Mouse (Mus musculus): Measurements from ENCODE around the gene Ptprn.
A peak's percentile ranks its signal among the peaks of the same experiment; 100 is the strongest.
"Not testable (repeated sequence)": the region's sequence is repeated elsewhere in the genome, so short reads cannot be mapped to it uniquely, and the experiment has no call there.

Ptprn gene

DNA sequence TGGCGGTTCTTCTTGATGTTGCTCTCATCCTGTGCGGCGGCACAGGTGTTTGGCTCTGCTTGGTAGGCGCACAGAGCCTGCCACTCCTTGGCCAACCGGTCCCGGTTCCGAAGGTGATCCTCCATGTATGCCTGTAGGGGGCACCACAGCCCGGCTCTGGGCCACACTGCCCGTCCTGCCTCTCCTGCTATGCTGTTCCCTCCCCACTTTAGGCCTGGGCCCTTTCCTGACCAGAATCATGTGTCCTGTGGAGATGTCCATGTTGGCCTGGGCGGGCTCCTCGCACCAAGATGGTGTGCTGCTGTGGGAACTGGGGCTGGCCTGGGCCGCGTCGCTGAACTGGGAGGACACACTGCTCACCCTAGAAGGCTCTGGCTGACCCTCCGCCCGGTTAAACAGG is 11.3 kb downstream of the Ptprn start:
- peak; percentile 30 for DNase-seq (ENCODE audit: low read depth)

- peak; percentile 17 for DNase-seq (ENCODE audit: low read depth)
Measured at GRCm38 (mm10) chr1:75252308-75252707, 12.0 kb downstream of the Ptprn start.

GRCm38 (mm10) chr1:75251112-75251970 is 13.0 kb downstream of the Ptprn start:
- peak; percentile 94 for DNase-seq (ENCODE audit: low read depth)

- DNase-seq (ENCODE audit: low read depth) = no peak
Measured at GRCm38 (mm10) chr1:75250498-75250897, 13.8 kb downstream of the Ptprn start.

- peak; percentile 75 for DNase-seq (ENCODE audit: low read depth)
Measured at GRCm38 (mm10) chr1:75248041-75248772, 16.1 kb downstream of the Ptprn start.

DNA sequence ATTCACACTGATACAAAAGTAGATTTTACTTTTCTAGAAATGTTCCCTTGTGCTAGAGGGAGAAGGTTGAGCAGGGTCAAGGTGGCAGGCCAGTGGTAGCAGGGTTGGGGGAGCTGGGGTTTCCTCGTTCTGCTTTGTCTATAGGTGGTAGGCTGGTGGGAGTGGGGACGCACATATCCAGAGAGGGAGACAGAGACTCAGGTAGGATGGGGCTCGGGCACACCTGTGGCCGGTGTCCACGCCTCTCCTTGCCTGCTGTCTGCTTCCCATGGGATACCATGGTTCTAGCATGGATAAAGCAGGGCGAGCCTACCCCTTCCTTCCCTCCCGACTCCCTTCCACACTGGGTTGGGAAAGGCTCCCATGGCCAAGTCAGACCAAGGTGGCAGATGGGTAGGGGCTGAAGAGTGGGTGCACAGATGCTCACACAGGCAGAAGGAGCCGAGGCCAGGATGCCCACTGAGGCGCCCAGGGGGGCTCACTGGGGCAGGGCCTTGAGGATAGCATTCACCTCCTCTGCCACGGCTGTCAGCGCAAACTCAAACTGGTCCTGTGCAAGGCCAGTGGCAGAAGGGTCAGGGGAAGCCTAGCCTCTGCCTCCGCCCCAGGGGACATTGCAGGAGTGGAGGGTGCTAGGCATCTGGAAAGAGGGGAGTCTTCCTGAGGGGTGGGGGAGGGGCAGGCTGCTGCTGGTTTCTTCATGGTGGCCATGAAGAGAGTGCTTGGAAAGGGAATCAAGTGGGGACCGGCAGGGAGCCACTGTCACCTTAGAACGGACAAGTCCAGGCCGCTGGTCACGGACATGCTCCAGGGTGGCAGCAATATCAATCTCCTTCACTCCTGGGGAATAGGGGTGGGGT is 17.0 kb downstream of the Ptprn start:
- peak; percentile 7 for DNase-seq (ENCODE audit: low read depth)

DNA sequence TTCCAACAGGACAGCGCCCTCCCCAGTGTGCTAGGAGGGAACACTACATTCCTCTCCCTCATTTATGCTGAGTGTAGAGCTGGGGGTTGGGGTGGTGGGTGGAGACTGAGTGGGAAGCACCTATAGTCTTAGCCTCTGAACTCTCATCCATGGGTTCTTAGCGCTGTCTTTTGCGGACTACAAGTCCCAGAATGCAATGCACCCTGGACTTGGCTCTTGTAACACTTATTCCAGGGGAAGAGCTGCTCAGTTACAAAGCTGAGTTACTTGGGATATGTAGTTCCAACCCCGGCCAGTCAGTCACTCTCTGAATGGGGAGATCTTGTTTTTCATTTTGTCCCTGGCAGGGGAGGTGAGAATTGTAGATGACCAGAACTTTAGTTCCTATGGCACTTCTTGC is 19.5 kb downstream of the Ptprn start:
- peak; percentile 58 for DNase-seq (ENCODE audit: low read depth)

DNA sequence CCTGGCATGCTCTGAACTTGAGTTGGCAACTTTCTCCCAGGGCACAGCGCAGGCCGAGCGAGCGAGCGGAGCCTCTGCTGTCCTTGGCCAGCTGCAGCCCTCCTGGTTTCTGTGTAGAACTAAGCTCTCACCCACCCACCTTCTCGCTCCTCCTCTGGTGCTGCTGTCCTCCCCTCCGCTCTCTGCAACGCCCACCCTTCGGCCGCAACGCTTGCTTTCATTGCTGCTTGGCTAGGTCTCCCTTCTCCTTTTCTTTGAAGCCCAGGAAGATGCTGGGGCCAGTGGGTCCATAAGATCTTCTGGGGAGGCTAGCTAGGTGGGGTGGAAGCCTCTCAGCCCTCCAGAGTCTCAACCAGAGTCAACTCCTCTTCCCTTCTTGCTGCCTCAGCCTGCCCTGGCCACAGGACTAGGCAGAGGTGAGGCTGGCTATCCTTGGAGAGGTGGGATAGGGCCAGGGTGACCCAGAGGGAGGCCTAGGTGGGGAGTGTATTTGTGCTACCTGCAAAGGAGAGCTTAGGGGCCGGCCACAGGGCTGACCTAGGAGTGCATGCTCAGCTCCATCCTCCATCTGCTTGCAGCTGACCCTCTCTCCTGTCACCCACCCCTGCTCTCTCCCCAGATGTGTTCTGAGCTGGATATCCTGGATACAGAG is 20.0 kb downstream of the Ptprn start:
- no peak for DNase-seq (ENCODE audit: low read depth)

DNA sequence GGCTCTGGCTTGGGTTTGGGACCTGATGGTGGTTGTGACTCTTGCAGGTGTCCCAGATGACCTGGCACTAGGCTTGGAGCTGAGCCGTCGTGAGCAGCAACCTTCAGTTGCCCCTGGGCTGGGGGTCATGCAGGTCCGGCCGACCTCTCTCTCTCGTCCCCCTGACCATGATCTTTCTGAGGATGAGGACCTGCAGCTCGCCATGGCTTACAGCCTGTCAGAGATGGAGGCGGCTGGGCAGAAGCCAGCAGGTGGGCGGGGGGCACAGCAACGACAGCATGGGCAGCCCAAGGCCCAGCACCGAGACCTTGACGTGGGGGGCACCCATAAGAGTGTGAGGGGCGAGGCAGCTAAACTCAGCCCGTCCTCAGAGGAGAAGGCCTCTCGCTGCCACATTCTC is 20.9 kb downstream of the Ptprn start:
- no peak for DNase-seq (ENCODE audit: low read depth)

- peak; percentile 7 for DNase-seq (ENCODE audit: low read depth)
Measured at GRCm38 (mm10) chr1:75239591-75239990, 24.7 kb downstream of the Ptprn start.

DNA sequence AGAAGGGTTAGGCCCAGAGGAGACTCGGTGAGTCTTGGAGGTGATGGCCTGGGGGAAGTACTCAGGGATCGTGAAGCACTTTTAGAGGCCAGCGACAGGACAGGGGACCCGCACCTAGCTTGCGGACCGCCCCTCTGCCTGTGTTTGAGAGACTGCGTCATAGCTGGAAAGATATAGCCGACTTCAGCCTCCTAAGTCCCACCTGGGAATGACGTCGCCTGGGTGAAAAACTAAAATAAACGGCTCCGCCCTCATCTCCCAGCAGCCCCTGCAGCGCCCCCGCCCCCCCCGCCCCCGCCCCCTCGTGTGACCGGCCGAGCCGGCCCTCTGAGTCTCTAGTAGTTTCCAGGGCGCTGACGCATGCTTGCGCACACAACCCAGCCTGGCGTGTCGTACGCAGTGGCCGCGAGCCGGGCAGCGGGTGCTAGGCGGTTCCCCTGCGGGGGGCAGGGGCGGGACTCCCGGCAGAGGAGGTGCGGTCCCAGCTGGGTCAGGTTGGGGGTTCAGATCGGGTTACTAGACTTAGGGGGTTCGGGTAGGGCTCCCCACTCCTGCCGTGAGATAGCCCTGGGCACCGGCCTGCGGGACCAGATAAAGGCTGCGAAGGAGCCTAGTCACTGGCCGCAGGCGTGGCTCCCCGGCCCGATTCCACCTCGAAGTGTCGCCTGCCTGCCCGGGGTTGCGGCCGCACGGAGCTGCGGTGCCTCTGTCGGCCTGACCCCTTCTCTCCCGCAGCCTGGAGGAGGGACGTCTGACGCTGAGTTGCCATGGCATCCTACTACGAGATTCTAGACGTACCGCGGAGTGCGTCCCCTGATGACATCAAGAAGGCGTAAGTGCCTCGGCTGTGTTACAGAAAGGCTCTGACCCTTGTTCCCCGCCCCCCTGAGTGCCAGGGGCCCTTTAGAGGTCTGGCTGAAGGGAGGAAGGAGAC is 27.9 kb downstream of the Ptprn start, which contains the start of gene Dnajb2:
Dnajb2 (plus strand) TSS at position 290 of the 934 bp plus-strand sequence.
- peak; percentile 90 for DNase-seq (ENCODE audit: low read depth)

DNA sequence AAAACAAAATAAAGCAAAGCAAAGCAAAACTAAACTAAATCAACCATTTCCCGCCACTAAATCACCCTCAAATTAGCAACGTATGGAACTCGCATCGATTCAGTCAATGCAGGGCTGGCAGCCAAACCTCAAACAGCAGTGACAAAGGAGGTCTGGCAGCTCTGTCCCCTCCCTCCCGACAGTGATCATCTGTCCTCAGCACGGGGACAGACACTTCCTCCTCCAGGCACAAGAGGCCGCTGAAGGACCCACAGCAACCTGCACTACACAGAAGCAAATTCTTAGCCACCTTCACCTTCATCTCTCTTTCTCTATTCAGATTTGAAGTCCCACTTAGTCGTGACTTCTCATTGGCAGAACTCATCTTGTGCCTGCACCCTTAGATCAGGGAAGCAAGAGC is 29.7 kb downstream of the Ptprn start:
- peak; percentile 87 for DNase-seq (ENCODE audit: low read depth)

- DNase-seq (ENCODE audit: low read depth) = not testable (repeated sequence)
Measured at GRCm38 (mm10) chr1:75232489-75232888, 31.8 kb downstream of the Ptprn start.

DNA sequence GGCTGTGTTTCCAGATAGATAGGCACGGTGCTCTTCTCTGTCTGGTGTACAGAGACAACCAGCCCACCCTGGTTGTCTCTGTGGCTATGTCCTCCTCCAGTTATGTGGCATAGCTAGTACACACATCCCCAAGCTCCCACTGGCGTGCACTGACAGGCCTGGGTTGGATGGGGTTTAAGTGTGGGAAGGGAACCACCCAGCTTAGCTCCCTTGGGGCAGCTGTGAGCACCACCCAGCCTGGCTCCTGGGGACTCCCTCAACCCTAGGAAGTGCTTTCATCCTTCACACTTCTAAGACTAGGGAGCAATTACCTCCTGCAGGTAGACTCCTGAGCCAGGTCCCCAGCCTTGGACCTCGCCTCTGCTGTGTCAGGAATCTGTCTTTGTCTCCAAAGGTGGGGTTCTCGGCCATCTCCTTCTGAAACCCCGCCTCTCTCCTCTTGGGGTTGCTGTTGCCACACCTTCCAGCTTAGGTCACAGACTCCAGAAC is 32.6 kb downstream of the Ptprn start, which contains the start of gene A630095N17Rik:
A630095N17Rik (minus strand) TSS at position 439 of the 489 bp plus-strand sequence.
- DNase-seq (ENCODE audit: low read depth) = no peak

DNA sequence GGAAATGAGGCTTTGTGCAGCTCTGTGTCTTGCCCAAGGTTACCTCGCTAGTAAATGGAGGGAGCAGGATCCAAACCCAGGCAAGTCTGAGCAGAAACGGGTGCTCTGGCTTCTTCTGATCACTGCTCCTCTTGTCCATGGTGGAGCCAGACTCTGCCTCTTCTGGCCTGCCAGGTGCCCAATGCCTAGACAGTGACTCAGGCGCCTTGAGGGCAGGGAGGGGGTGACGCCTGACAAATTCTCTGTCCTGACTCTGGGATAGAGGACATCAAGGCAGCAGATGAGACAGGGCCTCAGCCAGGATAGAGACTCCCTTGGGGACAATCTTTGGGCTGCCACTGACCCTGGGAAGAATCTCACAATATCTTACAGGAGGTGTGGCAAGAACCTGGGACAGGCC is 33.1 kb downstream of the Ptprn start:
- DNase-seq (ENCODE audit: low read depth) = no peak

- DNase-seq (ENCODE audit: low read depth) = no peak
Measured at GRCm38 (mm10) chr1:75230335-75230994, 33.8 kb downstream of the Ptprn start.

DNA sequence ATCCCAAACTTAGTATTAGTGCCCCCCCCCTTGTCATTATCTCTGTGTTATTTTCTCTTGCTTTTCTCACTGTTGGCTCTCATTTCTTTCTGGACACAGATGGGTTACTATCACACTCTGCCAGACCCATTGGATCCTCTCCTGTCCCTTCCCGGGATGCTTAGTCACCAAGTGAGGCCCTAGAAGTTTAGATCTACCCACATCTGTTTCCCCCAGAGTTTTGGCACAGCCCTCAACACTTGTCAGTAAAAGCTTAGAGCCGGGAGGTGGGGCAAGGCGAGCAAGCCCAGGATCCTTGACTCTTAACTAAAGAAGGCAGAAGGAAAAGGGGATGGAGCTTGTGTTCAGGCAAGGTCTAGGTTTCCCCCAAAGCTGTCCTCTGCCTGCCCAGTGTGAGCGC is 35.1 kb downstream of the Ptprn start:
- DNase-seq (ENCODE audit: low read depth) = no peak

DNA sequence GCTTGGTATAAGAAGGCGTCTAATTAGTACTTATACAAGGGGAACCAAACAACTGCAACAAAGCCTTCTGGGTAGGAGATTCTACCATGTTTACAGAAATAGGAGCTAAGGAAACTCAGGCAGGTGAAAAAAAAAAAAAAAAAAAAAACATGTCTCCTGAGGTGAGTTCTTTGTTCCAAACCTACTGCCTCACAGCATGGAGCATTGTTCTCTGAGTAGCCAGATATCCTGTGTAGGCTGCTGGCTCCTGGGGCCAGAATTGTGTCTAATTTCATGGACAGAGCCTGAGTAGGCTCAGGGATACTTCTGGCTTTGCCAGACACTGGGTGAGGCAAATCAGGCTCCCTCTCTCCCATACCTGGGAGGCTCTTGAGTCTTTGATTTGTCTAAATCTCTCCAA is 36.6 kb downstream of the Ptprn start:
- no peak for DNase-seq (ENCODE audit: low read depth)

DNA sequence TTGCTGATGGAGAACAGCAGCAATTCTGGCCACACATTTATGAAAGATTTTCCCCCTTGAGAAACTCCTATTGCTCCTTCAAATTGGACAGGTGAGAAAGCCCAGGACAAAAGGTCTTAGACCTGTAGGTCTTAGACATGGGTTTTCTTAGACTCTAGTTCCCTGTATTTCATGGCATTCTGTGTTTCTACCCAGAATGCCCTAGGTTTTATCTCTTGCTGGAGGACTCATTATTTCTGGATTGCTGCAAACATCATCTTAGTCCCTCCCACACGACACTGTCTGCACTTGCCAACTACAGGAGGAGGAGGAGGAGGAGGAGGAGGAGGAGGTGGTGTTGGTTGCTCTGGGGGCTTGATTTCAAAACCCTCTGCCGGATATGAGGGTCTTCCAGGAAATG is 38.2 kb downstream of the Ptprn start:
- no peak for DNase-seq (ENCODE audit: low read depth)

DNA sequence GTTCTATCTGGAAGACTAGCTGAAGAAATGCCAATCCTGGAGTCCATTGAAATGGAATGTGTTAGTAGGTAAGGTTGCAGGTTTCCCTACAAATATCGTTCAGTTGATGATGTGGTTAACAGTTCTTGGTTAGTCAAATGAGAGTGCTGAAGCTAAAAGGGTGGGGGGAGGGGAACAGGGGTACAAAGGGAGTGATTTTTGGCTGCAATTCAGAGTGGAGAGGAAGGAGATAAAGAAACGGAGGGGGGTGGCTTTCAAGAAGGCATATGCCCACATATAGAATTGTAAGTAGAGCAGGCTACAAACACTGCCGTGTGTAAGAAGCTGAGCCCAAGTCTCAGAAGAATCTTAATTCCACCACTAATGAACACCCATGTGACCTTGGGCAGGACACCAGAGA is 38.8 kb downstream of the Ptprn start:
- DNase-seq (ENCODE audit: low read depth) = peak; percentile 49
